Mouse (Mus musculus) urinary bladder, postnatal 25 days (tissue): ENCODE data around the gene Mgea5.

Experiments
- DNase-seq: peaks from one replicate; pipeline ENCODE4 v3.0.0; 2022; ENCODE audit warnings: low spot score

Mgea5 gene

GRCm38 (mm10) chr19:45747028-45747867 is 36.4 kb downstream of the Mgea5 start:
- peak; percentile 85 for DNase-seq

- DNase-seq: peak; percentile 75
Observed at GRCm38 (mm10) chr19:45746153-45747020, 37.2 kb downstream of the Mgea5 start.

GRCm38 (mm10) chr19:45745344-45746152 is 38.1 kb downstream of the Mgea5 start:
- no peak for DNase-seq

- DNase-seq: no peak
Observed at GRCm38 (mm10) chr19:45743619-45744018, 40.0 kb downstream of the Mgea5 start.

- DNase-seq: no peak
Observed at GRCm38 (mm10) chr19:45742984-45743575, 40.6 kb downstream of the Mgea5 start.

- no peak for DNase-seq
Observed at GRCm38 (mm10) chr19:45742218-45742983, 41.2 kb downstream of the Mgea5 start, which contains the start of gene Fgf8. TSS of gene Fgf8 (minus strand) at chr19:45742915.

GRCm38 (mm10) chr19:45741431-45742217 is 42.0 kb downstream of the Mgea5 start:
- DNase-seq: no peak

- no peak for DNase-seq
Observed at GRCm38 (mm10) chr19:45740817-45741216, 42.8 kb downstream of the Mgea5 start.

- no peak for DNase-seq
Observed at GRCm38 (mm10) chr19:45740233-45740632, 43.4 kb downstream of the Mgea5 start.

- DNase-seq: no peak
Observed at GRCm38 (mm10) chr19:45738521-45738920, 45.1 kb downstream of the Mgea5 start.

GRCm38 (mm10) chr19:45737846-45738484 is 45.7 kb downstream of the Mgea5 start:
- no peak for DNase-seq

- DNase-seq: no peak
Observed at GRCm38 (mm10) chr19:45737208-45737845, 46.3 kb downstream of the Mgea5 start.

GRCm38 (mm10) chr19:45736855-45737207 is 46.8 kb downstream of the Mgea5 start:
- DNase-seq: peak; percentile 47

- no peak for DNase-seq
Observed at GRCm38 (mm10) chr19:45736241-45736640, 47.4 kb downstream of the Mgea5 start.

GRCm38 (mm10) chr19:45734762-45735161 is 48.9 kb downstream of the Mgea5 start:
- no peak for DNase-seq

GRCm38 (mm10) chr19:45734191-45734590 is 49.4 kb downstream of the Mgea5 start:
- no peak for DNase-seq

- no peak for DNase-seq
Observed at GRCm38 (mm10) chr19:45733564-45733963, 50.1 kb downstream of the Mgea5 start.

- DNase-seq: no peak
Observed at GRCm38 (mm10) chr19:45731658-45732057, 52.0 kb downstream of the Mgea5 start.

GRCm38 (mm10) chr19:45730042-45730441 is 53.6 kb downstream of the Mgea5 start:
- no peak for DNase-seq
